In the genomic region with DNA sequence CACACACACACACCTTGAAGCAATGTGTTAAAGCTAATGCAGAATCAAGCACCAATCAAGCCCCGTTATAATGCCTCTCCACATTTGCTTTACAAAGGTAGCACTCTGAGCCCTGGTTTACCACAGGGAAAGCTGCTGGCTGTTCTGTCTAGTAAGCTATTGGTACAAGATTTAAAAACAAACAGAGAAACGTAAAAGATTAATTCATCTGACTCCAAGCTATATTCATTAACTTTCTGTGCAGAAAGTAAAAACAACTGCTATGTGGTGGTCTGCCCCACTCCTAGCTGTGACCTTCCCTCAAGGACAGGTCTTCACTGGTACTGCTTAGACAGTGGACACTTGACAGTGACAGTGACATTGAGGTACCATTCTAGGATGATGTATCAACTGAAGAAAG, we compare ENCODE assay signal across 21 mouse cellular contexts.
DNase-seq lines count a peak whose midpoint lies in the region; ATAC-seq lines count a peak whose summit lies in the region.
"Had no signal": no experiment of that assay in that cellular context is flagged by ENCODE, and none has a peak within 500 bp of the region (broad histone marks: within the 10 kb centered on the region; RNA-seq: fewer than 3 reads in every experiment).

No protein-coding gene starts in this region.

- ATAC-seq in granulocyte monocyte progenitor cell, adult 5-6 weeks (replicated peaks; ENCODE audit: poor library complexity, severe bottlenecking), result no peak
- ATAC-seq: forebrain, embryonic 14.5 days; forebrain, postnatal 0 days; Patski had no signal

- peak; percentile 47 for DNase-seq in kidney, adult 11 months
- DNase-seq in kidney, adult 18-20 months, result no peak
- peak; percentile 80 for DNase-seq in kidney, adult 9 months
- DNase-seq in kidney, postnatal 10 days, result peak; percentile 35
- DNase-seq in kidney, postnatal 36 days, result peak; percentile 48 to 66
- DNase-seq in lung, postnatal 10 days, result no peak
- DNase-seq: adrenal gland, adult 2 months; adrenal gland, postnatal 14 days; cerebellum, adult 11 months; cerebellum, adult 2 months; cerebellum, adult 9-11 months; cerebellum, postnatal 25 days; forebrain, postnatal 0 days; gastrocnemius, adult 2 months; gastrocnemius, postnatal 14 days; heart, adult 18-20 months; heart, postnatal 10 days; heart, postnatal 4 days had no signal

Comparison
In these comparisons a context has a peak if more than half of its experiments do, and no peak if none do; other contexts are left out.
1. DNase-seq: peak in kidney, adult 11 months (single experiment), kidney, adult 9 months (single experiment), kidney, postnatal 10 days (single experiment) and kidney, postnatal 36 days (2 of 2); none in kidney, adult 18-20 months (single experiment) and lung, postnatal 10 days (single experiment).